Mouse (Mus musculus) C2C12 (cell line): Measurements from ENCODE around the gene Pfn1.

Experiments used
- CEBPB ChIP-seq: IDR thresholded peaks from one replicate; pipeline ENCODE4 v1.6.1; 2011; ENCODE audit warnings: low read depth, mild to moderate bottlenecking, control low read depth, moderate library complexity
- CTCF ChIP-seq: IDR thresholded peaks from one replicate; pipeline ENCODE4 v1.5.1; 2011; ENCODE audit not compliant: control insufficient read depth, insufficient read depth, insufficient read length
- FOSL1 ChIP-seq: IDR thresholded peaks from one replicate; pipeline ENCODE4 v1.8.0; 2011; ENCODE audit warnings: mild to moderate bottlenecking, low read length; ENCODE audit not compliant: poor library complexity, insufficient read depth, severe bottlenecking
- MAX ChIP-seq: IDR thresholded peaks from one replicate; pipeline ENCODE4 v1.6.1; 2011; ENCODE audit warnings: mild to moderate bottlenecking, control low read depth
- MYOD1 ChIP-seq: IDR thresholded peaks from one replicate; pipeline ENCODE4 v1.6.1; 2011; ENCODE audit warnings: low read depth; ENCODE audit not compliant: control insufficient read depth, insufficient read length
- MYOG ChIP-seq: IDR thresholded peaks from one replicate; pipeline ENCODE4 v1.6.1; 2011; ENCODE audit not compliant: control insufficient read depth, insufficient read length; ENCODE audit errors: extremely low read depth
- USF1 ChIP-seq: IDR thresholded peaks from one replicate; pipeline ENCODE4 v1.6.1; 2011; ENCODE audit warnings: low read depth, mild to moderate bottlenecking, control low read depth, moderate library complexity

DNA sequence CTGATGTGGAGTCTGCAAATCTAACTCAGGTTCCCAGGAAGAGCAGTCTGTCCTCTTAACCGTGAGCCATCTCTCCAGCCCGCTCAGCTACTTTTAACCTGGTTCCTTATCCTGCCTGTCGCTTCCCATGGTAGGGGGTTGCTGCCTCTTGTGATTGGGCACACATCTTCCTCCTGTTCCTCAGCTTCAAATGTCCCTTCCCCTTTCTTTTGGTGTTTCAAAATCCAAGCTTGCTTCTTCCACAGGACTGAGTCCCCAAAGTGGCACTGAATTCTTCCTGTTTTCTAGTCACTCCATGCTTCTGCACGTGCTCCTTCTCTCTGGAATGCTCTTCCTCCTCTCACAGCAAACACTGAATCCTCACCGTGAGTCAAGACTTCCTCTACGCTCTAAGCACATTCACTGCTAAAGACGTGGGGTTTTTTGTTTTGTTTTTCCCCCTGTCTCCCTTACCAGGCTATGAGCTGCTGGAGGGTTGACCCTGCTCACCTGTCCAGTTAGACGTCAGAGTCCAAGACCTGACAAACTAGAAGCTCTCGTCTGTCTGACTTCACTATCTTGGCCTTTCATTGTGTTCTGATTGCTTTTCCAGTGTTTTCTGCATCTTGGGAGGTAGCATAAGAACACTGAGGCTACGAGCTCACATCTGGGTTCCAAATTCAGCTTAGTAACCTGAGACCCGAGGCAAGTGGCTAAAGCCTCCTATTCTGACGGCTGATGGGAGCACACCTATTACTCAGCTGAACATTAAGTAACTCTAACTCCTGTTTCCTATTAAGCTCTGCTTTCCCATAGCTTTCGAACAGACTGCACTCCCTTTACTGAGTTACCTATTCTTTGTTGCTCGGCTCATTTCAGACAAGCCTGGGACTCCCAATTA is 13.1 kb upstream of the Pfn1 start:
- TF ChIP-seq CTCF (no peak), USF1 (no peak), MYOG (no peak), MYOD1 (no peak), MAX (no peak), FOSL1 (no peak), CEBPB (no peak)
